Mouse (Mus musculus) G1E (cell line): ENCODE results near the gene Sdk1.

Source experiments
- CTCF ChIP-seq: IDR thresholded peaks from 2 replicates; pipeline ENCODE4 v1.5.1; 2012; ENCODE audit warnings: low read depth, low read length, inconsistent platforms, mixed read lengths
- GATA1 ChIP-seq: IDR thresholded peaks from 2 replicates; pipeline ENCODE4 v1.6.1; 2012; ENCODE audit warnings: borderline replicate concordance, low read length, inconsistent platforms, mixed read lengths
- POLR2AphosphoS5 ChIP-seq: IDR thresholded peaks from 2 replicates; pipeline ENCODE4 v1.6.1; 2012; ENCODE audit warnings: low read depth, low read length, inconsistent platforms; ENCODE audit not compliant: insufficient replicate concordance
- TAL1 ChIP-seq: conservative IDR thresholded peaks from 2 replicates; pipeline ENCODE4 v1.6.1; 2012; ENCODE audit warnings: low read depth, low read length, inconsistent platforms, mixed read lengths

DNA sequence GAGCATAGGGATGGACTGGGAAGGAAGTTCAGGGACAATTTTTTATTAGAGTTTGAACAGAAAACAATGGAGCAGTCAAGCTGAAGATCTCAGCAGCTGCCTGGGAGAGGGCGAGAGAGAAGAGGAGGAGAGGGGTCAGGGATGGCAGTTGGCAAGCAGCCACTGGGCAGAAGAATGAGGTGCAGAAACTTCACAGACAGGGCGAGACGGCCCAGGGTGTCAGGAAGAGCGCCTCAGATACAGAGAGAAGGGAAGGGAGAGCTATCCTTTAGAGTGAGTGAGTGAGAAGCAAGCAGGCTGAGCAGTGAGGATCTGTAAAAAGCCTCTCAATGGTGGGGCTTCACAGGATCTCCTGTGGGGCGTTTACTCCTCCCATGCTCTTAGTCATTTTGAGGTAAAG is 319.0 kb downstream of the Sdk1 start:
- TF ChIP-seq CTCF (no peak), GATA1 (no peak), TAL1 (no peak), POLR2AphosphoS5 (no peak)
